Mouse (Mus musculus) CH12F3 (cell line): Measurements from ENCODE around the gene Cc2d1b.

Source experiments
- in situ Hi-C: fragments of 300-500 bp; cut with MboI; formaldehyde crosslinking; loops from 2 replicates; pipeline ENCODE4 v1.14.3; 2020; ENCODE audit warnings: low sequenced_read_pairs

Gene Cc2d1b

DNA sequence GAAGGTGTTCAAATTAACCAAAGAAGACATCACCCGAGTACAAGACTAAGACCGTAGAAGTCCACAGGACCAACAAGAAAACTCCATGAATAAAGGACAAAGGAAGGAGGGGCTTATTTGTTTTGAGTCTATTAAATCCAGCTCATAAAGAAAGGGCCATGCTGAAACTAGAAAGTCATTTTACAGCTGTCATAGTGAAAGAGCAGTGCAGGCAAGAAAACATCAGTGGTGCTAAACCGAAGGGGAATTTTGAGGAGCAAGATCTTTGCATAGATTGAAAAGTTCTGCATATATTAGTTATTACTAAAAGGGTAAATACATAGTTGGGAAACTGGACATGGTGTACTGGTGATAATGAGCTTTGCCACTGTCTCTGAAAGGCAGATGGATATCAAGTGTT is 18.0 kb downstream of the Cc2d1b start:
- in situ Hi-C loops: no loop called here

DNA sequence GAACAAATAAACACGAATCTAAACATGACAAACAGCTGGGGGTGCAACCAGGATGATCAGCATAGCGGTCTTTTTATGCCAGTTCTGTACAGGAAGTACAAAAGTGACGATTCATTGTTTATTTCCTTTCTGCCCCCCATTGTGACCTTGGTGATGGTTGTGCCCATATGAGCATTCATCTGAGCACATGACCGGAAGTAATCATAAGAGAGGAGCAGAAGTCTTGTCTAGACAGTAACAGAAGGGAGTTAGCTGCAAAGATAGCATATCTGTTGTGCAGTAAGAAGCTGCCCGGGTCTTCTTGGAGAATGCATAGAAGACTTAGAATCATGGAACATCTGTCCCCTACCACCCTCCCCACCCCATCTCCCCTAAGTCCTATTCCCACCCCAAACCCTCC is 19.0 kb downstream of the Cc2d1b start:
- in situ Hi-C loops: no loop called here

DNA sequence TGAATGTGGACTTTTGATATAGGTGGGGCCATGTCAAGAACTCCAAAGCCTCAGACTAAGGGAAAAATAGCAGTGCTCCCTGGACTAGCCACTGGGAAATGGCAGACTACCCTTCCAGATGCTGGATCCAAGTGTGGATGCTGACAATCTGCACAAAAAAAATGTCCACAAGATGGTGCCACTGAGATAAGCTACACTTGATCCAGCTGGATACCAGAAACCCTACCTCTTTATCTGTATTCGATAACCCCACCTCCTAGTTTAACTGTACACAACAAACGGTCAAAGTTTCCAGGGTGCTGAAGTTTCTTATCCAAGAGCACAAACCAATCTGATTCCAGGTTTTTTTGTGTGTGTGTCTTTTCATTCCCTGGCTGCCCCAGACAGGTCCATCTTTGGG is 44.7 kb downstream of the Cc2d1b start:
- in situ Hi-C loops: no loop called here
